Mouse (Mus musculus) thymus, postnatal 0 days (tissue): Measurements from ENCODE around the gene Ablim1. TPM values are rescaled to one million over a fixed set of nuclear protein-coding genes. Genes with fewer than 3 reads are reported as not detected.

Source experiments
- DNase-seq: peaks from one replicate; pipeline ENCODE4 v3.0.0-alpha.2; 2015; ENCODE audit warnings: low spot score
- polyA plus RNA-seq: library from polyadenylated mRNA; unstranded; fragments of >200 nt; fragmentation: Nextera tagmentation; extraction: Ambion mirVana; gene quantifications from 2 replicates; pipeline ENCODE4 v1.2.1, GENCODE M21; 2015

Ablim1 gene
- polyA plus RNA-seq, 1 experiment from 2014 or later: 148 TPM

- DNase-seq: no peak
Observed at GRCm38 (mm10) chr19:57305972-57306371, 8.7 kb downstream of the Ablim1 start.

GRCm38 (mm10) chr19:57304666-57305065 is 10.1 kb downstream of the Ablim1 start:
- DNase-seq: no peak

DNA sequence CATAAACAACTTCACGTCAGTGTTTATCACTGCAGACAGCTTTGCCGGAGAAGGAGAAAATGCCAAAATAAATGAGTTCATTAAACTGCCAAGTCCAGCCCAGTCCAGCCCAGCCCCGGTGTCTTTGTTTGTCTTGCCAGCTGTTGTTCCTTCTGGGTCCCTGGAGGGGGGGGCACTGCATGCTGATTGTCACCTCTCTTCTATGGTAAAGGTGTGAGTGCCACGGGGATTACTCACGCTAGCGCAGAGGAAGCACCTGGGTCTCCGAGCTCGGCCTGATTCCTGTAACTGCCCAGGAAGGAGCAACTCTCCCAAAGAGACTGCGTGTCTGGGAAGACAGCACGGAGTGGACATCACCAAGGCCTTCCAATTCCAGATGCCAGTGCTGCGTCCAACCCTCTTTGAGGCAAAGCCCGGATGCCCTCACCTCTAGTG is 12.7 kb downstream of the Ablim1 start:
- DNase-seq: no peak

DNA sequence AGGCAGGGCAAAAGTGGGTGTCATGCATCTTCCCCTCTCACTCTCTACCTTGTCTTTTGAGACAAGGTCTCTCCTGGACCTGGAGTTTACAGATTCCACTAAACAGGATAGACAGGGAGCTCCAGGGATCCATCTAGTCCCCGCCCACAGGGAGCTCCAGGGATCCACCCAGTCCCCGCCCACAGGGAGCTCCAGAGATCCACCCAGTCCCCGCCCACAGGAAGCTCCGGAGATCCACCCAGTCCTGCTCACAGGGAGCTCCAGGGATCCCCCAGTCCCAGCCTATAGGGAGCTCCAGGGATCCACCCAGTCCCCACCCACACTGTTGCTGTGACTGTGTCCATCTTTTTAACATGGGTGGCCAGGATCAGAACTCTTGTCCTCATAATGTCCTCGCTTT is 16.7 kb downstream of the Ablim1 start:
- DNase-seq: no peak

DNA sequence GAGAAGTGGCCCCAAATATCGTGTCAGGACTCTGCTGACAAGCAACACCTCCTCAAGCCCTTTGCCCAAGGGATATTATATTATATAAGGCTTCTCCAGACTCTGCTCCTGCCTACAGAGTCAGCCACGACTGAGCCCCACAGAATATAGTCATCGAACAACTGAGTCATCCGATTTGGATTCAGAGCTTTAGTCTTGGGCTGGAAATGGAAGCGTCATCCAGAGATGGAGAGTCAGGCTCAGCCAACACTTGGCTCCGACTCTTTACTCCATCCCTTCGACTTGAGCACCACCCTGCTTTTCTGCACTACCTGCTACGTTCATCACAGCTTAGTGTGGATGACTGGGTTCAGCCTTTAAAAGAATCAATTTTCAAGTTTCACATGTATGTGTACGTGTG is 17.3 kb downstream of the Ablim1 start:
- no peak for DNase-seq

- DNase-seq: no peak
Observed at GRCm38 (mm10) chr19:57296539-57296938, 18.2 kb downstream of the Ablim1 start.

DNA sequence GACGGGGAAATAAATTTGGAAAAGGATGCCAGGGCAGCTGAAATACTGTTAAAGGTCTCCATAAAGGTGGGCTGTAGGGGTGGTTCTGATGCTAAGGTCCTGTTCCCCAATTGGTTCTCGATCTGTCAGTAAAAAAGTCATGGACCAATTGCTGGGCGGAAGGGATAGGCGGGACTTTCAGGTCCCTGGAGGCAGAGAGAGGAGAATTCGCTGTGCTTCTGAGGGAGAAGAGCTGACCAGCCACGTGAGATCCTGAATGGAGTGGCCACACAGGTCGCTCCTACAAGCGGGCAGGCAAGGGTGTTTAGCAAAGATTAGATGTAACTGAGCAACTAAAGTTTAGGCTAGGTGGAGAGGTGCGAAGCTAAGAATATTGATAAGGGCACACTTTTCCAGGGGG is 19.2 kb downstream of the Ablim1 start:
- no peak for DNase-seq

DNA sequence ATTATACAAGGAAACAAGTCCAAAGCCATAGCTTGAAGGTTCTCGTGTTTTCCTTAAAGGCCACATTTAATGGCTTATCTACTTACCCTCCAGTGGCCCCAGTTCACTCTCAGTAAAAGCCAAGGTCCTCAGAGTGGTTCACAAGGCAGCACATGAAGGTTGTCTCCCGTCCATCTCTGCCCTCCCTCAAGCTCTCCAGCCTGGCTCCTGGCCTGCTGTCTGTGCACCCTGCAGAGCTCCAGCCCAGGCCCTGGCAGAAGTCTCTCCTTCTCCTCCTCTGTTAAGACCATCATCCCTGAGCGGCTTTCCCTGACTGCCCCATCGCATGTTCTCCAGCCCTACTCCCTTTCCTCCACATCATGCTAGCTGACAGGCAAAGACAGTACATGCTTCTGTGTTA is 20.4 kb downstream of the Ablim1 start:
- no peak for DNase-seq

DNA sequence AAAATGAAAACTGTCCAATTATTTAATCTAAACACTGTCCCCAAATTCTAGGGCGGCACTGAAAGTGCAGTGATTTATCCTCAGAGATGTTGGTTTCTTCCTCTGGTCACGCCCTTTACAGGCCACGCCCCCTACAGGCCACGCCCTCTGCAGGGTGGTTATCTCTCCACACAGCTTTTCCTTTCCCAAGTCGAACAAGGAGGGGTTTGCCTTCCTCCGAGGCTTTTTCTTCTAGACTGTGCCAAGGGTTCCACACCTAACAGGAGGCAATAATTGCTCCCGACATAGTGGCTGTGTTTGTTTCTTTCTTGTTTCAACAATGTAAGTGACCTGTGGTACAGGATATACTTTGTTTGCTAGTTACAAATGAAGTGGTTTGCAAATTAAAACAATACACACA is 21.0 kb downstream of the Ablim1 start:
- DNase-seq: no peak

GRCm38 (mm10) chr19:57283310-57283709 is 31.4 kb downstream of the Ablim1 start:
- no peak for DNase-seq

- DNase-seq: no peak
Observed at GRCm38 (mm10) chr19:57282642-57283041, 32.1 kb downstream of the Ablim1 start.

GRCm38 (mm10) chr19:57279666-57280065 is 35.1 kb downstream of the Ablim1 start:
- no peak for DNase-seq

- no peak for DNase-seq
Observed at GRCm38 (mm10) chr19:57278263-57278662, 36.5 kb downstream of the Ablim1 start.

- DNase-seq: no peak
Observed at GRCm38 (mm10) chr19:57277010-57277409, 37.7 kb downstream of the Ablim1 start.

- no peak for DNase-seq
Observed at GRCm38 (mm10) chr19:57275166-57275953, 39.4 kb downstream of the Ablim1 start.

DNA sequence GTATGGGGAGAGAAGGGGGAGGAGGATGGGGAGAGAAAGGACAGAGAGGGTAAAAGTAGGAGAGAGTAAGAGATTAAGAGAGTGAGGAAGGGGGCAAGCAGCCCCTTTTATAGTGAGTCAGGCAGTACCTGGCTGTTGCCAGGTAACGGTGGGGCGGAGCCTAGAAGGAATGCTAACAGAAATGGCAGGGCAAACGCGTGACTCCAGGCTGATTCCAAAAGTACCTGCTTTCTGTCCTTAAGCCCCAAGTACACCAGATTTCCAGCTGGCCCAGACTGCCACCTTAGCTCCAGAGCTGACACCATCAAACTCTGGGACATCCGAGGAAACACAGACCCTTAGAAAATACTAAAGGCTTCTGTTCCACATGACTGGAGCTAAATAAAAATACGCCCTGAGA is 40.0 kb downstream of the Ablim1 start:
- no peak for DNase-seq

- no peak for DNase-seq
Observed at GRCm38 (mm10) chr19:57274286-57274685, 40.4 kb downstream of the Ablim1 start.

- peak; percentile 11 for DNase-seq
Observed at GRCm38 (mm10) chr19:57272824-57273613, 41.7 kb downstream of the Ablim1 start.

DNA sequence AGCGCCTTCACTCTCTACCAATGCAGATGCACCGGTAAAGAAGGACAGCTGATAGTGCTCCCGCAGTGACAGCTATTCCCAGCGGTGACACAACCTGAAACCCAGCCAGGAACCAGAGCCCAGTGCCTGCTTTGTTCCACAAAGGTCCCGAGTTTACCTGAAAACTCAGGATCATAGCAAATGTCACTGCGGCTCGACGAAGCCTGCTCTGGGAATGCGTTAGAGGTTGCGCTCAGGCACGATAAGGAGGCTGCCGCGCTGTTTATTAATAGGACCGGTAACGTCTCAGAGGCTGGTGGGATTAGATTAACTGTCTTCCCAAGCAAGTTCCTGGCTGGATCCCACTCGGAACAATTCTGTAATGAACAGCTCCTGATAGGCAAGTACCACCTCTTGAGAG is 43.0 kb downstream of the Ablim1 start:
- no peak for DNase-seq

- DNase-seq: no peak
Observed at GRCm38 (mm10) chr19:57270711-57271110, 44.0 kb downstream of the Ablim1 start.

- DNase-seq: no peak
Observed at GRCm38 (mm10) chr19:57269791-57270190, 44.9 kb downstream of the Ablim1 start.

DNA sequence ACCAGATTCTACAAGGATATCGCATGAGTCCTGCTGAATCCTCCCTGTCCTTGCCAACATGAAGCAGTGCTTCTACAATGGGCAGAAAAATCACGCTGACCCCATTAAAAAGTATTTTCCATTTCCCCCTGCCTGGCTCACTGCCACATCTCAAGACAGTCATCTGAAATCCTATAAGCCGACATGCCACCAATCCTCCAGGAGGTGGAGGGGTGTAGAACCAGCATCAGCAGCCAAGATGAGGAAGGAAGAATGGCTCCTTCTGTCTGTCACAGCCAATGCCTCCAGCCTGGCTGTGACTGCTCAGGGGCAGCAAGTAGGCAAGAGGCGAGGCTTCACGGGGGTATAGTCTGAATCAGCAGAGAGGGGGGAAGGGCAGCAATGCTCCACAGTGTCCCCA is 47.2 kb downstream of the Ablim1 start:
- DNase-seq: no peak
